Mouse (Mus musculus) lung, postnatal 4 days (tissue): ENCODE data around the gene Pde4d.
A peak's percentile ranks its signal among the peaks of the same experiment; 100 is the strongest.

Experiments used
- DNase-seq, 2 experiments: peaks; one replicate each; pipeline ENCODE4 v3.0.0; 2021

Gene Pde4d

DNA sequence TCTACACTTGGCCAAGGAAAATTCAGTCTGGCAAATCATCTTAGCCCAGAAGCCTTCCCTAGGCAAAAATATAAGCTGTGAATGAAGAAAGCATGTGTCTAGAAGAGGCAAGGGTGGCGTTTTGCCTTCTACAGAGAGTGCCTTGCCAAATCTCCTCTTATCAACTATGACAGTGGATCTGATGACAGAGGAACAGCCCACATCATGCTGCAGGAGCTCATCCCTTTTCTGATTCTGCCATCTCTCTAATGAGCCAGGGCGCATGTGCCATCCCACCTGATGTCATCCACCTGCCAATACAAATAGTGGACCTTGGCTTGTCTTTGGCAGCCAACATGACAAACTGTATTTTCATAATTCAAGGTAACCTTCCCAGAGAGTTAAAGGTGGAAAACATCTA is 1154.3 kb downstream of the Pde4d start:
- DNase-seq, result no peak

DNA sequence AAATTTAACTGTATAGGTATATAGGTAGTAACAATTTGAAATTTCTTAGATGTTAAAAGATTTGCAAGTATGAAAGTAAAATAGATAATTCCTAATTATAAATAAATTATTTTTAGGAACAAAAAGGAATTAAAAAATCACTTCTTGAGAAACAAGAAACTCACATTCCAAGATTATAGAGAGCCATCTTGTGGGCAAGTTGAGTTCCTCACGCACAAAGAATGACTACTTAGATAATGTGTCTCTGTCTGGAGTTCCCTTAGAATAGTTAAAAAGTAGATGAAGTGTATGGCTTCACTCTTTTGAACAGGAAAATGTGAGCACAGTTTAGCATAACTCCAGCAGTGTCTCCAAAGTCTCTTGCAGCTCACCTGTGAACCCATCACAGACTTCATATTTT is 1155.4 kb downstream of the Pde4d start:
- no peak for DNase-seq

DNA sequence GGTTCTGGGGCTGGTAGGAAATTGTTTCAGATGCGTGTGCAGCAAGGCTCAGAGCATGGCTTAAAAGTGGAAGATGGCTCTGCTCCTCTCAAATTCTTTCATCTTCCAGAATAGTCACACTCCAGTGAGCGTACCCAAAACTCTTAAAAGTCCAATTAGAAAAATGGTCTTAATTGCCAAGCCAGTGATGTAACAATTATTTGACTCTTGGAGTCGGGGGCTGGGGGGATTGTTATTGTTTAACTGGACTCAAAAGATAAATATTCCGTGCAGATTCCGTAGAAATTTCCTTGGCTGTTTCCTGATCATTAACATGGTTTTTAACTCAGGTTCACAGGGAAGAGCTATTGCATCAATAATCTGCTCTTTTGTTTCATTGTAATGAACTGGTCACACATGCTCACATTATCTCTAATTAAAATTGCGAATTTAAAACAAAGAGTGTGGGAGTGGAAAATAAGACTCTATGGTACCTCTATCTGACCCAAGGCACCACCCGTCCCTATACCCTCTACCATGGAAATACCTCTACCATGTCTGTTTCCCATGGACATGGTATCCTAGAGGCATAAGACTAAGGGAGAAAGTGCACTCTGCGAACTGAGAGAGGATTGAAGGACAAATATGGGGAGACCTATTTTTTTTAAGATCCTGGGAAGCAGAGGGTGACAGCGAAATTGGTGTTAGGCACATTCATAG is 1159.5 kb downstream of the Pde4d start:
- no peak for DNase-seq

DNA sequence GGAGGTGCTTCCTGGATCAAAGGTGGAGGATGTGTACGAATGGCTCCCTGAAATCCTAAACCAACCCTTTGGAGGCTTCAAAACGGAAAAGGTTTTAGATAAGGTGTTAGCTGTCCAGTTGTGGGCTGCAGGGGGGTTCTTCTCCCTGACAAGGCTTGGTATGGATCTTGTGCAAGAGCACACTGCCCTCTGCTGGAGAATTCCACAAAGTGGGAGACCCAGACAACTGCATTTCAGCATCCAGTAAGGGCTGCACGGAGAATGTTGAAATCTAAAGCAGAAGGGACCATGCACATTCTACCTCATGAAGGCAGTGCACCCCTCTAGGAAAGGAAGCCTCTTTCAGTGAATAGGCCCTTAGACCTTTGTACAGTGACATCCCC is 1160.0 kb downstream of the Pde4d start:
- DNase-seq, result peak; percentile 30 to 57

DNA sequence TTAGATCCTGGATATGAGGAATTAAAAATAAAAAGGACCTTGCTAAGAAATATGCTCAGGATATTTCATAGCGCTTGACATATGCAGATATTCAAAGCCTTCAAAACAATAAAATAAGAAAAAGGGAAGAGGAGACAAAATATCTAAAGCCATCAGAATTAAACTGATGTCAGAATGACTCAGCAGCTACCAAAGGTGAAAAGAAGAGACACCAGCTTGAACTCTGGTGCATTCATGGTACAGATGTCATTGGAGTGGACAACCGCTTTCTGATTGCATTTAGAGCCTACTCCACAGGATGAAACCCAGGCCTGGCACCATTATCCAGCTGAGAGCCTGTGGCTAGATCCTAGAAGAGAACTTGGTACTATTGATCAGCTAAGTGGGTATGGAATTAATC is 1161.0 kb downstream of the Pde4d start:
- DNase-seq, result no peak

DNA sequence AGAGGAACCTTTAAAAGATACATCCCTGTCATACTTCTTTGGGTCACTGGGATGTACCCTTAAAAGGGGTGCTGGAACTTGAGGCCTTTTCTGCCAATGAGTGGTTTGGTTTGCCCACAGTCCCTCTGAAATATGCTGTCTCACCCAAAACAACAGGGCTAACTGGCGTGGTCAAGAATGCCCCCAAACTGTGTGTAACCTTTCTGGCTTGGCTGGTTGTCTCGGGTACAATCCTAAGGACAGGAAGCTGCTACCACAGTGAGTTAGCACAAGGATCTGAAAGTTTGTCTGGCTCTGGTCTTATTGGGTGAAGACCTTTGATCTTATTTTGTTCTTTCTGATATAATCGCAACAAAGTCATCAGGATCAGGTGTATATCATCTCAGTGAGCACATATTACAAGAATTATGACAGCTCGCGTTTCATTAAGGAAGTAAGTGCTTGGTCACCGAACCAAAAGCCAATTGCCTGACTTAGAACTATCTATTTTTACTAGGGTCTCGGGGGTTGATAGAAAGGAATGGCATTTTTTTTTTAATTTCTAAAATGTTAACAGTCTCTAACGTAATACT is 1165.6 kb downstream of the Pde4d start:
- DNase-seq, result no peak

DNA sequence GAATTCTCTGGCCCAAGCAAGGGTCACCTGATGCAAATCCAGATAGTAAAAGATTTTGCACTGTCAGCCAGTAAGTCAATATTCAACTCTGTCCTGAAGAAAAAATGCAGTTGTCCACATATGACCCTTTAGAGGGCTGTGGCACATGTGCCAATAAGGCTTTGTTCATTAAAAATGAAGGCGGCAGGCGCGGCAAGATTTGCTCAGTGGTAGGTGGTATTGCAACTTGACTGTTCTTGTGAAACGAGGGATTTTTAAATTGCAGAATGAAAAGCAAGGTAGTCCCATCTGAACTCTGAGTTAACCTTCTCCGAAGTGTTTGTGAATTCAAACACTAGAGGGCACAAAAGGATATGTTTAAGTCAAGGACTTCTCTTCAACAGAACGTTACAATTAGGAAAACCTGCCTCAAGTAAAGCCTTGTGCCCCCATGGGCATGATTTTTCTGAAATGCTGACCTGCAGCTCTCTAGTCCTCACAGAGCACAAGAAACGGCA is 1166.1 kb downstream of the Pde4d start:
- DNase-seq, result no peak

DNA sequence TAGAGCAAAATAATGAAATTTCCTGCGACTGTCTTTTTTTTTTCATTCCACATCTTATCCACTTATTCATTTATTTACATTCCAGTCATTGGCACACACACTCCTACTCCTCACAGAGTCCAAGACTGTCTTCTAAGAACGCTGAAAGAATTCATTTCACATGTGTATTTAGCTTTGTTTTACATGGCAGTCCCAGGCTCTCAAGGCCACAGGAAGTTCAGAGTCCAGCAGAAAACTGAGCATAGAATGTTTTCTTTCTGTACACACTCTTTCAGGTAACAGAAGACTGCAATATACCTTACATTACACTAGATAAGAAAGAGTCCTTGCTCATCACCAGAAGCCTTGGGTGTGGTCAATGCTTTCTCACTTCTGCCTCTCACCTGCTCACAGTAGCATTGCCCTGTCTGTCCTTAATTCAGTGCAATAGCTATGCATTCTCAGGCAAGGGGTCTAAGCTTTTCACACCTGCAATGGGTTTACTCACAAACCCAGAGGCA is 1169.5 kb downstream of the Pde4d start:
- DNase-seq, result no peak

DNA sequence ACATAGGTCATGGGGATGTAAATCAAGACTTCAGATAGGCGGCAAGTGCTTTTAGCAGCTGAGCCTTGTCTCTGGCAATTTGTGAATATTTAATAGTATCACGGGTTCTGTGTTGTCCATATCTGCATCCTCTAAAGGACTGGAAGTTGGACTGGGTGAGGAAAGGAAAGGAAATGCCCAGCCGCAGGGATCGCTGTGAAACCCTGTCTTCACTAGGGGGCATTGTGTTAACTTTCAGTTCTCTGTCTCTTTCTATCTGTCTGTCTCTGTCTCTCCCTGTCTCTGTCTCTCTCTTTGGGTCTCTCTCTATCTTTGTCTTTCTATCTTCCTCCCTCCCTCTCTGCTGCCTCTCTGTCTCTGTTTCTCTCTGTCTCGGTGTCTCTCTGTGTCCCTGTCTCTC is 1172.5 kb downstream of the Pde4d start:
- no peak for DNase-seq

DNA sequence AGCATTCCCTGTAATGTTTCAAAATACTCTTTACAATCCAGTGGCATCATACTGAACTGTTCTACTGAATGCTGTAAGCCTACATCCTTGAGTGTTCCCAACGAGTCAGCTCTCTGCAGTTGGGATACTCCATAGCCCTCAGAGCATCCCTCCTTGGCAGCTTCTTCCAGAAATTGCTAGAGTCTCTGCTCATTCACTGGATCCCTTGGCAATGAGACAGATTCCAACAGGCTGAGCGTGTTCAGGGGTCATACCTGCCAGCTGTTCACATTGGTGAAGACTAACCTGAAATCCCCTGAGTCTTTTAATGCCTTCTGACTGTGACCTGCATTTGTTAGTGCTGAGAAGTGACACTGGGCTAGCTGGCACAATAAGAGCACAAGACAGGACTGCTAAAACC is 1173.5 kb downstream of the Pde4d start:
- DNase-seq, result no peak

DNA sequence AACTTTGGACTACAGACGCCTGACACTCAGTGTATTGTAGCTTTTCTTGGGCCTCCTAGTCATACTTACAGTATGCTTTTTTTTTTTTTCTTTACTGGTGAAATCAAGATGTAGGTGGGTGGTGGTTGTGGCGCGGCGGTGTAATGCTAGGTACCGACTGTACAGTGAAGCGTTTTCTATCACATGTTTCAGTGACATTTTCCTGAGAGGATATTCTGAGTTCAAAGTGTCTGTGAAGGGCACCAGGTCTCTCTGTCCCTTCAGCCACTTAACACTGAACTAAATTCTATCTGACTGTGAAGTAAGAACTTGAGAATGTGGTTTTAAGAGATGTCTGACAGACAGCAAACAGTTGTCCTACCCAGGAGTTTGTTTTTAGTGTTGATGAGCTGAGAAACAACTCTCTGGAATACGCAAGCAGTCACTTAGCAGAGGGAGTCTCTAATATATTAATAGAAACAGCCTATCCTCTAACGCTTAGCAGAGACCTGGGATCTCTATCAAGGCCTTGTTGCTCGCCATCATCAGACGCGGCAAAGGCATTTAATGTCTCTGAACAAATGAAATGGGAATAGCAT is 1175.1 kb downstream of the Pde4d start:
- DNase-seq, result no peak

DNA sequence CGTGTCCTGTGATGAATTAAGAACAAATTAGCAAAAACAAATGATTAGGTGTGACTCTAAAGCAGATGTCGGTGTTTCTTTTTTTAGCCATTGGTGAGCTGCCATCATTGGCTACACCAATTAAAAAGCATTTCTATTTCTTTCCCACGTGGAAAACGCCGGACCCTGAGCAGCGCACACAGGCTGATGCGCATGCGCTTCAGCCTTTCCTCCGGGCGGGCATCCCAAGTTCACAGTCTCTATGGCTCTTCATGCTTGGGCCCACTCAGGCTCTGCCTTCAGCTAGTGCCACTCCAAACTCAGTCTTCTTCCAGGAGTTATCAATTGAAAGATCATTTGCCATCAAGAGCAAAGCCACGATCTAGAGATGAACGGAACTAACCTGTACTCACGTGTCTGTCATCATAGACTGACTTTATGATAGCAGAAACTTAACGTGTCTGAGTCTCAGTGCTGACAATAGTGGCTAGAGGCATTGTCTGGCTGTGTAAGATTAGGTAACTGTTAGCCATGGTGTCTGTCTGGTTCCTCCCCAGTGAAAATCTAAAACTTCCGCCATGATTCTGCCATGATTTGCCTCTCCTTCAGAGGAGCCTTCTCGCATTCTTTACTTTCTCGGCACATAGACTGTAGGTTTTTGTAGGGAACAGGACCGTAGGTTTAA is 1175.8 kb downstream of the Pde4d start:
- DNase-seq, result no peak

DNA sequence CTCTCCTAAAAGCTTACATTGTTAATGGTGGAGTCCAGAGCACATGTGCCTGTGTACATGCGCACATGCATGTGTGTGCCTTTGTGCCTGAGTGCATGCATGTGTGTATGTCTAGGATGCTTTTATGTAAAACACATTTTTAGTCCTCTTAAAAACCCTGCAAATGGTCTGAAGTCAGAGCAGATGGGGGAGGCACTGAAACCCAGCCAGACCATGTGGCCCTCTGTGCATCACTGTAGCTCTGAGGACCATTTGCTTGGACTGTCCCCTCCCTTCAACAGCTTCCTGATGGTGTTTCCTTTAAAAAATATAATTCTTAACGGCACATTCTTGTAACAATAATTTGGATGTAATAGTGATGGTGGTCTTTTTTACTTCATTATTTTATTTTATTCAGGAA is 1177.5 kb downstream of the Pde4d start:
- DNase-seq, result no peak

DNA sequence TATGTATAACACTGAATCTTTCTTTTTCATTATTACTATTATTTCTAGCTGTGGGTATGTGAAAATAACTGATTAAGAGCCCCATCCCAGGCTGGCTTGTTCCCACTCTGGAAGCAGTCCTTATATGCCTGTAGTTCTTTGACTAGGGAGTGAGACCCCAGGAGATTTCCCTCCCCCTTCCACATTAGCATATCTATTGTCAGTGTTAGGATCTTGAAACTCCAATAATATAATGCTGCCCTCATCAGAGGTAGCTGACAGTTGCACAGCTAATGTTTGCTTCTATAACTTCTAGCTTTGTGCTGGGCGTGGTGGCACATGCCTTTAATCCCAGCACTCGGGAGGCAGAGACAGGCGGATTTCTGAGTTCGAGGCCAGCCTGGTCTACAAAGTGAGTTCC is 1178.9 kb downstream of the Pde4d start:
- DNase-seq, result no peak

DNA sequence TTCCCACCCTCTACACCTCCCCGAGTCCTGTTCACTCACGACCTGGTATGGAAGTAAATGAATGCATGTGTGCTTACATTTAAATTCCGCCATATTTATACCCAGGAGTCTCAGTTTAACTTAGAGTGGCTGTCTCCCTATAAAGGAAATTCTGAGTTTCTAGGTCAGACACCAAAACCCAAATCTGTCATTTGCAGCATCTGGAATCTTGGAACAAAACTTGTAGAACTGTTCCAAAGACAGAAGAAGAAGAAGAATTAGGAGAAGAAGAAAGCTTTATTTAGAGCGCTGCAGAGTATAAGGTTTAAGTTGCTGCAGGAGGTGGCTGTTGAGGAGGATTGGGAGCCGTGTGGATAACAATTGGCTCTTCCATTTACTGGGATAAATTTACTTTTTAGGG is 1179.5 kb downstream of the Pde4d start:
- DNase-seq, result no peak

DNA sequence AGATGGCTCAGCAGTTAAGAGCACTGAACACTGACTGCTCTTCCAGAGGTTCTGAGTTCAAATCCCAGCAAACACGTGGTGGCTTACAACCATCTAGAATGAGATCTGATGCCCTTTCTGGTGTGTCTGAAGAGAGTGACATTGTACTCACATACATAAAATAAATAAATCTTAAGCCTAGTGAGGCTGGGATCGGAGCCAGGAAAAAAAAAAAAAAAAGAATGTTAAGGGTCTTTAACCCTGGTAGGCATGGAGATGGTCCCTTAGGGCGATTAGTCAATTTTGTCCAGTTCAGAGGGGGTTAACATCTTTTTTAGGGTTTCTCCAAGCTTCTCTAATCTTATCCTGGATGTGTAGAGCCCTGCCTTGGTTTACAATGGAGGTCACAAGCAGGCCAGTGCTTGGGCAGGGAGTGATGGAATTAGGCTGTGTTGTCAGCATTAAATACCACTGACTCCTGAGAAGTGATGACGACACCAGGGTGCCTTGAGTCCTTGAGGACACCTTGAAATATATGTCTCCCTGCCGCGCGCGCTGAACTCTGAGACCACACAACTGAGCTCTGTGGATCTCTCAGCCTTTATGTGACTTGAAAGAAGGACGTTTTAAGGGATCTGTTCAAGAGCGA is 1181.8 kb downstream of the Pde4d start:
- DNase-seq, result no peak

DNA sequence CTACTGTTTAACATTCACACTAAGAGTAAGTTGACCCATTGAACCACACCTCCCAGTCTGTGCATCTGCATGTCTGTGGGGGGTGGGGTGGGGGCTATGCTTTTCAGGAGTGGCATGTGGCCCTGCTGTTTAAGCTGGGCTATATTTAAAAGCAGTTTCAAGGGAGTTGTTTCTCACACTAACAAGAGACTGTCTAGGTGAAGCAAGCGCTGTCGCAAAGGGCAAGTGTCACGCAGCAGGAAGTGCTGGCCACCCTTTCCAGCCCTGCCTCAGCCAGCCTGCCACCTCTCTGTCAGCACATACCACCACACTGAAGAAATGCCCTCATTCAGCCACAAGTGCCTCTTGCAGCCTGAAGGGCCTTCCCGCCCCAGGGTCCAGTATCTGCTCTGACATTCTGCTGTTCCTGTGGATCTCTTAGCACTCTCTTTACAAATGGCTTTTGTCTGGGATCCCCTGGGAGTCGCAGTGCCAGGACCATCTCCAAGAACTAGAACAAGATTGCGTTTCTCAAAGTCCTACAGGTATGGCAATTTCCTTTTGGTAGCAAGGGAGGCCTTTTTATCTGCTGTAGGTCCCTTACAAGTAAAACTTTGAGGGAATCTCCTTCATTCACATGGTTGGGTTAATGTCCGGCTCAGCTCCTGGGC is 1182.8 kb downstream of the Pde4d start:
- DNase-seq, result peak; percentile 70 to 81

DNA sequence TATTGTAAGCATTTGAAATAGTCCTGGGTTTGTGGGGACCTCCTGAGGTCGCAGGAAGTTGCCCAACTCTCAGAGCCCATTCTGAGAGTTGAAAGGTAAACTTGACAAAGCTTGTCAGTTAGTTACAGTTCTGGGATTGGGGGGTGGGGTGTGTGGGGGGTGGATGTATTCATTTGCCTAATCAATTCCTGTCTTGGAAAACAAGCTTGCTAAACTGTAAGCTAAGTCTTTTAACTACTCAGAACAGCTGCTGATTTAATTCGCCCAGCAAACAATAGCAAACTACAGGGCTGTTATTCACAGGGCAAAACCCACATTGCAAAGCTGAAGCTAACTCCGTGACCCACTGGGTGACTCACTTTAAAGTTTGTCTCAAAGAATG is 1183.3 kb downstream of the Pde4d start:
- no peak for DNase-seq

DNA sequence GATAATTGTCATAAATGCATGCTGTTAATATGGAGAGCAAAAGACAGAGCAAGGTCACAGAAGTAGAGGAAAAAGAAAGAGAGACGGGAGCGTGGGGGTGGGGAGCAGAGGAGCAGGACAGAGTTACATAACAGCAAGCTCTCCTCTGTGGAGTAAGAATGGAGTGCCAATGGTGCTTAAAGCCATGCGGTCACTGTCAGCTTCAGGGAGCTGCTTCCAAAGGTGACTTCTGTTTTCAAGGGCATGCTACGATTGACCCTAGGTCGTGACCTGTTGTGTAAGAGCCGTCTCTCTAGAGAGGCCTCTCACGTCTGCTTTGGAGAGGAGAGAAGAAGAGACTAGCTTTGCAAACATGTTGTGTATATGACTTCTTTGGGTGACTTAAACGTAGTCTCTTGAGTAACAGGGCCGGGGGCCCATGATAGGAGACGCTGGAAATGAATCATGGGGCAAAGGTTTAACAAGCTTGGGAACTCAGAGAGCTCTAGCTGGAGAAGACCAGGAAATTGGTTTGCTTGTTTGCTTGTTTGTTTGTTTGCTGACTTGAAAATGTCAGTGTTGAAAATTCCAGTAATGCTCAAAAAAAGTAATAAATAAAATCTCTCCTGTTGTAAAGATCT is 1186.3 kb downstream of the Pde4d start:
- DNase-seq, result no peak

DNA sequence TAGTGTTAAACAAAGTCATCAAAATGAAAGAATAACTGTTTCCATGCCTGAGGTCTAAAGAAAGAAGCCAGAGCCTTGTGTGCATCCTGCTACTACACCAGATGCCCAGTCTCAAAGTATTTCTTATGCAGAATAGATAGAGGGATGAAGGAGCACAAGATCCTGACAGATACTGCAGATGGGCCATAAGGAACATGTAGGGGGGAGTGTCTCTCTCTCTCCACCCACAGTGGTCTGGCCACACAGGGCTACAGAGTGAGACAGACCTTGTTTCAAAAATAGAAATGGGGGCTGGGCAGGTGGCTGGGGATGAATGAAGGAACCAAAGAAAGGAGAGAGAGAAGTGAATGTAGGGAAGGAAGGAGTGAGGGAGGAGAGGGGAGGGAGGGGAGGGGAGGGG is 1188.5 kb downstream of the Pde4d start:
- DNase-seq, result no peak

DNA sequence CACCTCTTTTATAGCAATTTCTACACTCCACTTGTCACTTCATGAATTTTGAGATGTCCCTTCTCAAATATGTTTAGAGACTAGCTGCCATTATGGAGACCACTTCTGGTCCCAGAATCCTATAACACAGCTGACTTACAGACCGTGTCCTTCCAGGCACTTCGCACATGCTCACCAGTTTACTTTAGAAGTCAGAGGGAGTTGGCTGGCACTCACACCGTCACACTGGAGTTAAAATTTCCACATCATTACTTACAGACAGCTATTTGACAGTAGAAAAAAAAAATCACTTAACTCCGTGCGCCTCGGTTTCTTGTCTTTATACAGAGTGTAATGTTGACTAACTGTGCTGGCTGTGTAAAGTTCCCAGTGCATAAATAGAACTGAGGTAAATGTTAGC is 1189.5 kb downstream of the Pde4d start:
- no peak for DNase-seq

DNA sequence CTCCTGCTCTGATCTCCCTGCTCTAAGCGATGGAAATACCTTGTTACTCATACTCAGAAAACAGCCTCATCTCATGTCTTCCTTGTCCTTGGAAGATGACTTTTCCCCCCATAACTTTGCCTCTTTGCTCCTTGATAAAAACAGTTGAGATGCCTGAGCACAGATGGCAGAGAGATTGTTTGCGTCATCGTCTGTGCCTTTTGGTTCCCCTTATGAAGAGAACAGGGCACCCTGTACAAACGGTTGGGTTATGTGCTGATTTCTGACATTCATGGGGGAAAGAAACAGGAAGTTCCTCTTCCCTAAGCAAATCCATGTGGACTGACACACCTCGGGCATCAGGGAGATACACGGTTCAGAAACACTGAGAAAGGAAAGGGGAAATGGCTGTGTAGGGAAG is 1191.8 kb downstream of the Pde4d start:
- DNase-seq, result no peak
